Mouse (Mus musculus) brain, embryonic 14.5 days (tissue): Measurements from ENCODE around the gene Cdhr3.

Experiments used
- CTCF ChIP-seq: fragments of 200-500 bp; IDR thresholded peaks from 2 replicates; pipeline ENCODE4 v1.5.1; 2012; ENCODE audit warnings: inconsistent platforms, mild to moderate bottlenecking, moderate library complexity, borderline replicate concordance; ENCODE audit not compliant: insufficient read depth, insufficient read length; ENCODE audit errors: extremely low read depth
- POLR2A ChIP-seq: fragments of 200-500 bp; IDR thresholded peaks from 2 replicates; pipeline ENCODE4 v1.6.1; 2012; ENCODE audit warnings: mild to moderate bottlenecking, inconsistent platforms, borderline replicate concordance; ENCODE audit not compliant: poor library complexity, insufficient read depth, insufficient read length, severe bottlenecking; ENCODE audit errors: extremely low read depth

- no peak for TF ChIP-seq CTCF
- no peak for TF ChIP-seq POLR2A
Observed at GRCm38 (mm10) chr12:33130401-33130800, 37.7 kb upstream of the Cdhr3 start.
